Comparison of ENCODE assay signal across 1 mouse cellular context in the genomic region with DNA sequence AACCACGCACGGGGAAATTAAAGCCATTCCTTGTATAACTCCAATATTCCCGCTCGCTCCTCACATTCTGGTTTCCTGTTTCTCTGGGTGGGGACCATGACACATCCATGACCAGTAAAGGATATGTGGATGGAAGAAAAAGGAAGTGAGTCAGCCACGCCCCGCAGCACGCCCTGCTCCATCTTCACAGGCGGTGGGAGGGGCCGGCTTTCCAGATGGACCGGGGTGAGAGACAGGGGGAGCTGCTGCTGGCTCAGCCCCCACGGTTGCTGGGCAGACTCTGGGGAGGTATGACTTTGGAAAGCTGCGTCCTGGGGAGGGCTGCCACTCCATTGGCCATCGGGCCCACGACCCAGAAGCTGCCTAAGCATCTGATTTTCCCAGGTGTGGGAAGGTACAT.
TF ChIP-seq lines count a peak whose summit lies in the region.

No protein-coding gene starts in this region.

TF ChIP-seq in MEL, 35 proteins besides CTCF, POLR2A, EP300 and RAD21:
- TF ChIP-seq GABPA (IDR thresholded peaks at IDR 0.05; ENCODE audit: low read depth, low read length) (no peak), KAT2A (conservative IDR thresholded peaks at IDR 0.05; ENCODE audit: low read depth, low read length) (no peak), POLR2AphosphoS2 (IDR thresholded peaks at IDR 0.05; ENCODE audit: low read length) (no peak), RCOR1 (IDR thresholded peaks at IDR 0.05; ENCODE audit: low read depth, low read length) (no peak), MXI1 (IDR thresholded peaks at IDR 0.05; ENCODE audit: low read depth, low read length) (no peak), ZMIZ1 (IDR thresholded peaks at IDR 0.05; ENCODE audit: low read depth, low read length) (no peak), ZC3H11A (IDR thresholded peaks at IDR 0.05; ENCODE audit: low read depth, low read length) (no peak), HCFC1 (IDR thresholded peaks at IDR 0.05; ENCODE audit: low read depth, low read length) (no peak), ZKSCAN1 (IDR thresholded peaks at IDR 0.05; ENCODE audit: low read depth, low read length) (no peak), ETS1 (IDR thresholded peaks at IDR 0.05; ENCODE audit: low read depth, low read length) (no peak), TCF12 (IDR thresholded peaks at IDR 0.05; ENCODE audit: low read depth, low read length) (no peak), BHLHE40 (IDR thresholded peaks at IDR 0.05; ENCODE audit: borderline replicate concordance, low read depth, low read length) (no peak), SIN3A (IDR thresholded peaks at IDR 0.05; ENCODE audit: low read length) (no peak), ZNF384 (IDR thresholded peaks at IDR 0.05; ENCODE audit: low read depth, low read length) (no peak), ELF1 (IDR thresholded peaks at IDR 0.05; ENCODE audit: low read depth, low read length) (no peak), NELFE (IDR thresholded peaks at IDR 0.05; ENCODE audit: low read depth, low read length) (no peak)
